Mouse (Mus musculus): ENCODE measurements around the gene A730009L09Rik. TPM values are rescaled to one million over a fixed set of nuclear protein-coding genes. Genes with fewer than 3 reads are reported as not detected.

Gene A730009L09Rik
- total RNA-seq (2021): not detected
- long read RNA-seq, experiment 1: 0 reads
- long read RNA-seq, experiment 2: 0 reads

DNA sequence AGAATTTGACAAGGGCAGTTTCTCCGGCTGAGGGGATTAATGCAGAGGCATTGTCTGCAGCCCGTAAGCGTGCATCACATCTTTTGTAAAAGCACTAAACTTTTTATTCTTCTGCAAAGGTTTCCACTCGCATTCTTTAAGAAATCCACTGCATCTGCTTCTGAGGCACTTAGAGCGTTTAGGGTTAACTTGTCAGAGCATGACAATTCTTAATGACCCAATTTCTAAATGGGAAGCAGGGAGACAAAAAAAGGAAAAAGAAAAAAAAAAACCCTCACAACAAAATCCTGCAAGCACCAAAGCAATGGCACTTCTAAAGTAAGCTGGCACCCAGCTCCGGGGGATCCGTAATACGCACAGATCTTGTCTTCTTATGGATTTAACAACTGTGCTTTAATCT lies at the start of gene A730009L09Rik:
Gene A730009L09Rik, plus strand, starts transcription at position 301 of the 400 bp plus-strand sequence.
- no peak for DNase-seq

DNA sequence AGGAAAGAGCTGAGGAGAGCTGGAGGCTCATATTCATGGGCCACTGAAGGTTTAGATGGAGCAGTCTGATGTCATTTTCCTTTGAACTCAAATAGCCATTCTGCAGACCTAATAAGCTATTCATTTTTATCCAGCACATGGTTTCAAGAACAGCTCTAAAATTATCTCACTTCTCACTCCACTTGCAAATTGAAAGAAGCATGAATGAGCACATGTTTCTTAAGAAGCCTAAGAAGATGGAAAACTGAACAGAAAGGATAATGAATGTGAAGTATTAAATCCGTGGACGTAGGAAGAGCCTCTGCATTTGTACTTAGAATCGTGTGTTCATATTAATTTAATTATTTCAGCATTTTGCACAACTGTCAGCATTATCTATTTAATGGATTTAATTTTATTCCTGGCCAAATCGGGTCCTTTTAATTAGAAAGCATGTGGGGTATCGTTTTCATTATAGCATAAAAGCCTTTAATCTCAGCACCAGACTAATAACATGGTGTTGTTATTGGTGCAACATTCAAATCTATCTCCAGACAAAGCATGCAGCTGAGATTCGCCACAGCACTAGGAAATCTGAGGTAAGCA lies 49.2 kb upstream of the A730009L09Rik start:
- no peak for DNase-seq

DNA sequence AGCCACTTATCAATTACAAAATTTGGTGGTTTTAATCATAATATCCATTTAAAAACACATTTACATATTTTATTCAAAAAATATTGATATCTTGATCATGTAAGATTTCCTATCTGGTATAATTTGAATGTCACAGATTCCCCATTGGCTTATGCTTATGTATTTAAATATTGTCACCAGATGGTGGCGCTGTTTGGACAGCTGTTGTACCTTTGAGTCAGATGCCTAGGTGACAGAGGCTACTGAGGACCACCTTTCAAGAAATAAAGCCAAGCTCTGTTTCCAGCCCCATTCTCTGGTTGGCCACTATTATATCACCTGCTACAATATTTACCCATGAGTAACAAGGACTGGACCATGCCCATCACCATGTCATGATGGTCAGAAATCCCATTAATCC lies 46.0 kb upstream of the A730009L09Rik start:
- no peak for DNase-seq

DNA sequence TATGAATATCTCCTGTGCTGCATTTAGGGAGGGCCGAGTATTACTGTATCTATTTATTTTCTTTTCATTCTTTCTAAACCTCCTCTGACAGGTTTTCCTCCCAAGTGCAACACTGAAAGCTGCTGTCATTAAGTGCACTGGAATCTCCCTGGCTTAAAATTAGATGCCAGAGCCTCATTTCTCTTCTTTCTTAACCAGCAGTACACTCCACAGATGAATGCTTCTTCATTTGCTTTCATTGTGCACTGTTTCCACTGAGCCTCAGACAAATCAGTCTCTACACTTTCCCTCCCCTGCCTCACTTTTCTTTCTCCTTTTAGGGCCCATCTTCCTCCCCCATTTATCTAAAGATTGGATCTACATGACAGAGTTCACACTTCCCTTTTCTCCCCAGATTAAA lies 44.9 kb upstream of the A730009L09Rik start:
- no peak for DNase-seq

DNA sequence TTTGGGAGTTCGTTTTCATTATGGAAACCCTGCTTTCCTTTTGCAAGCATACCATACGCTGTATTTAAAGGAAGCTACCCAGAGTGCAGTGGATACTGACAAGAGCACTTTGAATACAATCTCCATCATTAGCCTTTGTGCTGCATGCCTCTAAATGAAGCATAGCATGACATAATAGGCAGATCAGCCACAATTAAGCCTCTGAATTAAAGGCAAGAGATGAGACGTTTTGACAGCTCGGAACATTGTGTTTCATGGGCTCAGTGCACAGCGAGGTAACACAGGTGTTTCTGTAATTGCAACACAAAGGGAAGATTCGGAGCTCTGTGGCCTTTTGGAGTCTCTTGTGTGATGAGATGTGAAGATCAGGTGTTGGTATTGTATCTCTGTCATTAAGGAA lies 41.5 kb upstream of the A730009L09Rik start:
- DNase-seq: no peak

DNA sequence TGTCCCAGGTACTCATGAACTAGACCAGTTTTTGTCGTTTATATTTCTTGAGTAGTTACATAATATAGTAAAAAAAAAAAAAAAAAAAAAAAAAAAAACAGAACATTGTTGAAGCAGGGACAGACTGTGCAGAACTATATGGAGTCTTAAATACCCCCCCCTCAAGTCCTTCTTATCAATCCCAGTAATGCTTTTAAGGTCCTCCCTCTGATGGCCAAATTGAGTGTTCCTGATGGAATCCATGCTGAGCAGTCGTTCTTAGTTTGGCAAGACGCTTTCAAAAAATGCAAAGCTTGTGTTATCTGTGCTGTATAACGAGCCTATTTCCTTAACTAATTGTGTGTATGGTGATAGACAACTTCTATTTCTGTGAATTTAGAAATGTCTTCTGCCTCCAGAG lies 40.2 kb upstream of the A730009L09Rik start:
- no peak for DNase-seq

DNA sequence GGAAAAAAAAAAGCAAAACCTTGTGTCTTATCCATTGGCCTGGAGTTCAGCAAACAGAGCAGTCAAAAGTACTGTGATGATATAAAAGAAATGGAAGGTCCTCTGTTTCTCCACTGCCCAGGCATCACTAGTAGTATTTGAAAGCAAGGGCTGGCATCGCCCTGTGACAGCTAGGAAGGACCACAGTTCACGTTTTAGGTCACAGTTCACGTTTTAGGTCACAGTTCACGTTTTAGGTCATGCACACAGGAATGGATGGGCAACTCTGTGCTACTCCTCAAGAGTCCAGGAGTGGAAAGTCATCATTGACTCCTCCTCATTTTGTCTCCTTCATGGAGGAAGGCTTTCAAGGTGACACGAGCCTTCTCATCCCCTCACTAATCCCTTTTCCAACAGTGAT lies 38.0 kb upstream of the A730009L09Rik start:
- no peak for DNase-seq

DNA sequence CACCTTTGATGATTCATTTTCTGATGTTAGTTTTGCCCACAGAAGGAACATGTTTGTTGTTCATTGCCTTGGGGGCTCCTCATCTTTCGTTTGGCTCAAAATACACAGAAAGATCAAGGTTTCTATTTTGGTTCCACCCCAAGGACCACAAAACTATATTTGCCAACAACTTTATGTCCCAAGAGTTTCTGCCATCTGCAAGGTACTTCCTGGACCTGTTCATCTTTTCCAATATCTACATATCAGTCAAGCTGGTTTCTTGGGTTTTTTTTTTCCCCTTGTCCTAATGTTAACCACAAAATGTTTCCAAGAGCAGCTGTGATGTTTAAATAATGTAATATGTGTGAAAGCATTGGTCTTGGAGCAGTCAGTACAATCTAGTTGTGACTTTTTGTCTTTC lies 37.4 kb upstream of the A730009L09Rik start:
- no peak for DNase-seq

DNA sequence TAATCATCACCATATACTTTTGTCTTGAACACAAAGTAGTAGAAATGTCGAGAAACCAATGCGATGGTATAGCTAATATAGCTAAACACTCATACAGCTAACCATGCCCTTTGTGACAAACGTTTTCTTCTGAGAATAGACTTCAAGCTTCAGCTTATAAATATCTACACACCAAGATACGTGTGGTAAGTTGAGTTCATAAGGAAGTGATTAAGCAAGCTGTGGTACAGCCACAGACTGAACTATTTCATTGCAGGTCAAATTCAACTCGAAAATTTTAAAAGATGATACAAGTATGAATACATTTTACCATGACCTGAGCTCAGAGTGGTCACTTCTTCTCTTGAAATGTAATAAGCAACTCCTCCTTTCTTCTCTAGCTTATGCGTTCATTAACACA lies 37.0 kb upstream of the A730009L09Rik start:
- DNase-seq: no peak

DNA sequence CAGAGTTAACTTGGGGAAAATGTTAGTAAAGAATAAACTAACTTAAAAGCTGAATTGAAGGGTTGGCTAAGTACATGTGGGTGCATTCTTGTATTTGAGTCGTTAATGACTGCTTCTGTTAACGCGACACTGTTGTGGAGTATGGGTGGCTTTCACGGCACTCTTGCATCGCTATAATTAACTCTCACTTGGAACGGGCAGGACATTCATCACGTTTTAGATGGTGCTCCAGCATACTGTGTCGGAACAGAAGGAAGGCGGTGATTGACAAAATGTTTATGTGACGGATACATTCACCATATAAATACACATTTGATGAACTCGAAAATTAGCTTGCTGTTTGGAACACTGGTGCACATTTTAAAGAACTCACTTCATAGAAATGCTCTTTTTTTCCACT lies 29.0 kb upstream of the A730009L09Rik start:
- no peak for DNase-seq

DNA sequence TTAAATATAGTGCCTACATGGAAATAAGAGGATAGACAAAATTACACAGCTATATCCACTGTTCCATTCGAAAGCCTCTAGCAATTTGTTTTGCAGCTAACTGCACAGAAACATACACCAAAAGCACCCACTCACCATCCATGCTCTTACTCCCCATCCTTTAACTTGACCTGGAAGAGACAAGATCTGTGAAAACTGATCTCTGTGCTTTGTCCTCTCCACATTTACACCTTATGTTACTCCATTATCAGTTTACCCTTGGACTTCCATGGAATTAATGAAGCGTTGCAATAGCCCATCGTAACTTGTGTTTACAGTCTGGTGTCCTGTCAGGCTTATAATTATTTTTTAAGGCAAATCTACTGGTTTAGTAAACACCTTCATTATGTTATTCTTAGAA lies 20.1 kb upstream of the A730009L09Rik start:
- DNase-seq: no peak

DNA sequence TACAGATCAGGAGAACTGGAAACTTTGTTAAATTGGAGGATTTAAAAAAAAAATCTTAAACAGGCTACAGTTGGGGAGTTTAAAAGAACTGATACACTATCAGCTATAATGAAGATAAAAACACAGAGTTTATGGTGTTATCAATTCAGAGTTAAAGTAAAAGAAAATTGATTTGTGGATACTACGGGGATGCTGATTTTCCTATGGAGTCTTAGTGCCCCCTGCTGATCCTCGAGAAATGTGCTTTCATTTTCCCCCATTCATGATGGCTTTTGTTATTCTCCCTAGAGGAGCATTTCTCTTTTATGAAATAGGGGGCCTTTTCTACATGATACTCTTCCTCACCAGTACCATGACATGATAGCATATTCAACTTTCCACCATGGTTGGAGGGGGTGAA lies 19.5 kb upstream of the A730009L09Rik start:
- DNase-seq: no peak

DNA sequence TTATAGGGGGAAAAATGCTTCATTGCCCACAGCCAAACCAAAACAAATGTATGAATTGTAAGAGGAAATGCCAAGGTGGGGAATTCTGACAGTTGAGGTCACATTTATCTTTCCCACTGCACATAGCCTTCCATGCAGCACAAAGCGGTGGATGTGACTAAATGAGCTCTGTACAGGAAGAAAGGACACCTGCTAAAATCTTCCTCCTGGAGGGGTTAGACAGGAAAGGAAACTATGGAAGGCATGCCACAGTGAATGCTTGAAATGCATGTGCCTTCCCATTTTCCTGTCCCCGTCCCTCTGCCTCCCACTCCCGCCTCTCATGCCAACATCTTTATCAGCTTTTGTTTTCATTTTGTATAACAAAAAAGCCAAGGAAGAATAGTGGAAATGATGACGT lies 7.2 kb upstream of the A730009L09Rik start:
- no peak for DNase-seq

DNA sequence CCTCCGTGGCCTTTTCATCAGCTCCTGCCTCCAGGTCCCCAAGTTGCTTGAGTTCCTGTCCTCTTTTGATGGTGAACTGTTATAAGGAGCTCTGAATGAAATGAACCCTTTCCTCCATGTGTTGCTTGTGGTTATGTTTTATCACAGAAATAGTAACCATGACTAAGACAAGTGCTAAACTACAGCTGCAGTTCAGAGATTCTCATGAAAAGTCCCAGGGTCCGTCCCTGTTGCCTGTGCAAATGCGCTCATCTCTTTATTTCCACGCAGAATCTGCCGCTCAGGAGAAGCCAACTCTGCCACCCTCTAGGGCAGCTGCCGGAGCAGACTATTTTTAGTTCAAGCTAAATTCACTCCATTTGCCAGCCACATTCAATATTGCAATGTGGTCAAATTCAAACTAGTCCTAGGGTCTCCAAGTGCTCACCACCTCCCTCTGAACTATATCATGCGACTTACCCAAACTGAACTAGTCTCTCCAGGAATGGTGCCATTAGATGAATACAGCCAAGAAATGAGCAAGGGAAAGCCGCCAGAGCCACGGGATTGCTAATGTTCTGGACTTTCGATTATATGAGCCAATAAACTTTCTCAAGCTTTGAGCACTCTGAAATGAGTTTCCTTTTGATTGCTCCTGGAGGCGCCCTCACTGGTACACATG lies 7.2 kb downstream of the A730009L09Rik start:
- peak in 1 of 2 experiments; percentile 4 for DNase-seq

DNA sequence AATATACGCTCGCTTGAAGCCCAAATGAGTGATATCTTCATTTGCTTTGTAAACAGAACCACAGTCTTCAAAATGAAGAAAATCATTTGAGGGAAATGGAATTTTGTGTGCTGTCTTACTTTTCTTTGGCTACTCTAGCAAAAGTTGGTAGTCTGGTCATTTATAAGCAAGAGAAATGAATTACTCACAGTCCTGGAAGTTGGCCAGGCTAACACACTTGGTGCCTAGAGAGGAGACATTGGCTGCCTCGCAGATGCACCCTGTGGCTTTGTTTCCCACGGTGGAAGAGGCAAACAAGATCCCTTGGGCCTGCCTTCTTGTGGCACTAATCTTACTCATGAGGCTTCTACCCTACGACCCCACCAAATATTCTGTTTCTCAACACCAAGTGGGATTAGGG lies 8.1 kb downstream of the A730009L09Rik start:
- no peak for DNase-seq

DNA sequence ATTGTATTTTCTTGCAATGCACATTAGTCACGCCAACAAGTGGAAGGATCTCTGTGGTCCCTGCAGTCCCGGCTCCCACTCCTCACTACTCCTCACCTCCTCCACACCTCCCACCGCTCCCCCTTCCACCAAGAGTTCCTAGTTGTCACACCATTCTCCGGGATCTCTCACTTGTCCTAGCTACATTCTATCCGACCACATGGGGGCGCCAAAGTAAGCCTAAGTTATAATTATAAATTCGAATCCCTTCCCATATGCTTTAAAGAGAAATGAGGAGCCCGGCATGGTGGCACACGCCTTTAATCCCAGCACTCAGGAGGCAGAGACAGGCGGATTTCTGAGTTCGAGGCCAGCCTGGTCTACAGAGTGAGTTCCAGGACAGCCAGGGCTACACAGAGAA lies 12.5 kb downstream of the A730009L09Rik start:
- DNase-seq: peak; percentile 18 to 80

DNA sequence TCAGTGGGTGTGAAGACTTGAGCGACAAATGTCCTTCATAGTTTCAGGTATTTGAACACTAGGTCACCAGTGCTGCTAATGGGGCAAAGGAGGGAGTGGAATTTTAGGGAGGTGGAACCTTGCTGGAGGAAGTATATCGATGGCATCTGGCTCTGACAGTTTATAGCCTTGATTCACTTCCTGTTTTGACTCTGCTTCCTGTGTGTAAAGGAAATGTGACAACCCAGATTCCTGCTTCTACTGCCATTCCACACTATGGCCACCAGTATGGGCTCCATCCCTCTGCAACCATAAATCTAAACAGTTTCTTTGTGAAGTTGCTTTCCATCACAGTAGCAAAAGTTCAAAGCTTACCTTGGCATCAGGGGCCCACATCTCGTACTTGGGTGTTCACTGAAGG lies 17.9 kb downstream of the A730009L09Rik start:
- DNase-seq: no peak

DNA sequence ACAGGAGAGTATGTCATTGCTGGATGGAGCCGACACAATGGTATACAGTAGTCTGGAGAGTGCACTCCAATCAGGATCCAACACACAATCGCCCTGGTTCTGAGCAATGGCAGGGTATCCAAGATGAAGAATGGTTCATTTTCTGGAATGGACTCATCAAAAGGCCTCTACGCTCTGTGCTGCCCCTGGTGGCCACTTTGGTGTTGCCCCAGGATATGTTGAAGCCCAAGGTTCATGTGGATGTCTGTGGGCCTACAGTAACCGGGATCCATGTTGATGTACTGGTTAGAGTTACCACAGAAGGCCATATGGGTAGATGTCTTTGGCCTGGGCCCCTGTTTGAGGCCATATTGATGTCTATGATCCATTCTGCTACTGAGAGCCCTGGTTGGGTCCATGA lies 31.1 kb downstream of the A730009L09Rik start:
- no peak for DNase-seq

DNA sequence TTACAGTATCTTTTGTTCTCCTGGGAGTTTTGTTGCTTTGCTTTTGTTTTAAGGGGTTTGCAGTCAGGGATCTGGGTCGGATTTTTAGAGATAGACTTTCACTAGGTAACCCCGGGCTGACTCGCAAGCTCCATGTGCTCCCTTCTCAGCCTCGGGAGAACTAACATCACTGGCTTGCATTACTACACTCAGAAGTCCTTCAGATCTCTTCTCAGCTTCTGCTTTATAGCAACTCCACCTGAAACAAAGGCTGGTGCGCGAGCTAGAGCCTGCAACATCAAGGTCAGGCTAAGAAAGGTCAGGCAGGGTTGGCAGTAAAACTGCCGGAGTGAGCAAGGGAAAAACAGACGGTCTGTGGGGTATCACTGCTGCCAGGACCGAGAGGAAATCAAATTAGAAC lies 34.2 kb downstream of the A730009L09Rik start:
- no peak for DNase-seq

DNA sequence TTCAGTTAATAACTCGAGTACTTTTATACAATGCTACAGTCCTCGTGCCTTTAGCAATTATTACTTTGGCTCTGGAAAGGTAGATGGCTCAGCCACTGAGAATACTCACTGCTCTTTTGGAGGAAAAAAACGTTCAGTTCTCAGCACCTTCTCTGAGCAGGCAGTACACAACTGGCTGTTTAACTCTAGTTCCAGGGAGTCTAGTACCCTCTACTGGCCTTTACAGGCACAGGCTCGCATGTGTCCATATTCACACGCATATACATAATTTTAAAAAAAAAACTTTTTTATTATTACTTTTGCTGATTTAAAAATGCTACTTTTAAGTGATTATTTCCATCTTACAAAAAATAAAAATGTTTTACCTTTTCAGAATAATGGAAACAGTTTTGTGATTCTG lies 35.5 kb downstream of the A730009L09Rik start:
- DNase-seq: no peak

DNA sequence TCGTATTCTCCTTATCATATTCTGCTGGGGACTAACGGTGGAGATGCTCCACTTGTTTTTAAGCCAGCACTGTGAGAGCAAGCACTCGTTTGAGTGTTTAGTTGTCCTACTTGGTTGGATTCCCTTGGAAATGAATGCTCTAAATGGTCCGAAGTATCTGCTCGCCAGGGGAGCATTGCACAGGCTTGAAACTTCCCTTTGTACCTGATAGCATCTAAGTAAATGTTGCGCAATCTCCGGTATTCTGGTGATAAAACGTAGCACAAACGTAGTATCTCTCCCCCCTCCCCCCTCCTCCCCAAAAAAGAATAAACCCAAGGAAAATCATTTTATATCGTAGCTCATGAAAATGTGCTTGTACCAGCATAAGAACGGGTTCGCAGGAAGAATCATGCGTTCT lies 39.1 kb downstream of the A730009L09Rik start:
- no peak for DNase-seq

DNA sequence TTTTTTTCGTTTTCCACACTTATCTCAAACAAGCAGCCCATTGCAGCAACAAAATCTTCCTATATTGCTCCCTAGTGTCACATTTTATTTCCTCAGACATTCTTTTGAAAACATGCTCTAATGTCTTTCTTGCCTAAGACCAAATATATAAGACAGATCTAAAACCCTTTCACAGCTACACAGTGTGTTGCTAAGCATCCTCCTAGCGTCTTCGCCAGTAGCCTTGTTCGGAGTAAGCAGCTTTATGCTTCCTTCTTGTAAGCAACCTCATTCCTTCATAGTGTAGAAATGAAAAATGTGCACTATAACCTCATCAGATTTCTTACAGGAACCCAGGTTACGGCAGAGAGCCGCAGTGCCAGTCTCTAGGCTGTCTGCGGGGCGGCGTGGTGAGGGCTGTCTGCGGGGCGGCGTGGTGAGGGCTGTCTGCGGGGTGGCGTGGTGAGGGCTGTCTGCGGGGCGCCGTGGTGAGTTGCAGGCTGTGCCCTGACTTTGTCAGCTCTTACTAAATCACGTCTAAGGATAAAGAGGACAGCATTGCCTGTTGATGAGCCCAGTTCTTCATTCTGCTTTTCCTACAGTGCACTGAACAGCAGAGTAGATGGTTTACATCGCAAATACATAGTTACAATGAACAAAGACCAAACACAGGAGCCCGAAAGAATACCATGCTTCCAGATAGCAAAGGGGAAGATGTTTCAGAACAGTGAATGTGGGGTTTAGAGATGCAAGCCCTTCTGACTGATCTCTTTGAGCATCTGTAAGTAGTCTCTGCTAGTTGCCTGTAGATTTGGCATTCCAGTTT lies 43.4 kb downstream of the A730009L09Rik start:
- no peak for DNase-seq

DNA sequence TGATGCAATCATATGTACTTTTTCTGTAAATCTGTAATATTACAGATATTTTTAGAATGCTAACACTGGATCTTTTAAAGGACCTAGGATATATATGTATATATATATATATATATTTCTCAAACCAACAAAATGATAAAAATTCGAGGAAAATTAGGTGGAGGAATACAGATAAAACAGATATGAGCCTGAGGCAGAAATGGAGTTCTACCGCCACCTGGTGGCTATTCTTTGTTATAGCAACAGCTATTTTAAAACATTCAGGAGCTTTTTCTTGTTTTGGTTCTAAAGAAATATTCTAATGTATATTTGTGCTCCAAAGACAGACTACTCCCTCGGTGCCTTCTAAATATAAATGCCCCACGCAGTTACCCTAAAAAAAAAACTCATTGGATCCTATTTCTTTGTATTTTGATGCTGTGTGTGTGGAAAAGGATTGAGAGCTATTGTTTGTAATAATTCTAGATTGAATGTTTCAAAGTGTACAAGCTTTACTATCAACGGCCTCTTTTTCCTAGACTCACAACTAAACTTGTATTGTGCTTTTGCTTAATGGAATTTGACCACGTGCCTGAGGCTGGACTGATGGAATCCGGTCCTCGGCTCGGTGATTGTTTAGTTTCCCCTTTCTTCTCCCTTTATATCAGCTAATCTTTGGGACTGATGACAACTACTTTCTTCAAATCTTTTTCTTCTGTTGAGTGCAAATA lies 44.8 kb downstream of the A730009L09Rik start:
- DNase-seq: peak in 1 of 2 experiments; percentile 10
